Mouse (Mus musculus) erythroblast, embryonic 14.5 days (primary cell): Measurements from ENCODE around the gene Acer1.

Source experiments
- GATA1 ChIP-seq: IDR thresholded peaks from 2 replicates; pipeline ENCODE4 v1.6.1; 2012; ENCODE audit warnings: low read length, inconsistent platforms, mixed read lengths
- TAL1 ChIP-seq: IDR thresholded peaks from 3 replicates; pipeline ENCODE4 v1.6.1; 2012; ENCODE audit warnings: low read length, inconsistent platforms, mixed read lengths

DNA sequence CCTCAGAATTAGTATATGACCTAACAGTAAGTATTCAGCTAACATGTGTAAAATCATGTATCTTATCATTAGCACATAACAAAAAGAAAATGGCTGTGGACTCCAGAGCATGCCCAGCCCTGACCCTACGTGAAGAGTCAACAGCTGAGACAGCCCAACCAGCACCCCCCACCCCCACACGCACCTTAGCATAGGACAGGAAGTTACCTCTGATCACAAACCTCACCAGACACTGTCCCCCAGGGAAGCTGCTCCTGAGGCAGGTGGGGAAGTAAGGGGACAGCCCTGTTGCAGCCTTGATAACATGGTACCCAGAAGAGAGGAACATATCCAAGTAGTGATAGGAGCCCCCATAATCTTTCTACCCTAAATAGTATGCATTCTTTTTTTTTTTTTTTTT is 55.9 kb downstream of the Acer1 start:
- no peak for TF ChIP-seq GATA1
- TF ChIP-seq TAL1, result no peak
